Mouse (Mus musculus) splenic B cell, adult 2 months (primary cell): ENCODE data around the gene Slc22a14.

Experiments
- DNase-seq: peaks from one replicate; pipeline ENCODE4 v3.0.0-alpha.2; 2011; ENCODE audit warnings: low read depth, low spot score
- H3K27me3 ChIP-seq: 2 replicates; pipeline ENCODE4 v1.6.1; 2012; ENCODE audit warnings: mild to moderate bottlenecking, low read length, moderate library complexity, mixed read lengths; ENCODE audit not compliant: control insufficient read depth, poor library complexity, insufficient read depth, severe bottlenecking
- H3K36me3 ChIP-seq: 2 replicates; pipeline ENCODE4 v1.6.1; 2012; ENCODE audit warnings: mild to moderate bottlenecking, low read length, moderate library complexity, mixed read lengths; ENCODE audit not compliant: control insufficient read depth, poor library complexity, insufficient read depth, severe bottlenecking

Slc22a14 gene

DNA sequence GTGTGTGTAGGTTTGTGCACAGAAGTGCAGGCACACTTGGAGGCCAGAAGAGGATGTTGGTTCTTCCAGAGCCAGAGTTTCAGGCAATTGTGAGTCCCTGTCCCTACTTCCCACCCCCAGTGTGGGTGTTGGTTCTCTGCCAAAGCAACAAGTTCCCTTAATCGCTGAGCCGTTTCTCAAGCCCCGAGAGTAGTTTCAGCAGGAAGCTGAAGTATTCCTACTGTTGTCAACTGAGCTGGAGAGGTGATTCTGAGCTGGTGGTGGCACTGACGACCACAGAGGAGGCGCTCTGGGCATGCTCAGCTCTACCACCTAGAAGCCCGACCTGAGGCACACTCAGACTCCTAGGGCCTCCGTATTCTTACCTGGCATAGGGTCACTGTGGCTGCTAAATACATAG is at the start of gene Slc22a14:
Slc22a14 (minus strand) TSS at position 270 of the 400 bp plus-strand sequence.
- no peak for DNase-seq
- Histone ChIP-seq H3K27me3 (no peaks in the 10 kb centered on the region), H3K36me3 (no peaks in the 10 kb centered on the region)

DNA sequence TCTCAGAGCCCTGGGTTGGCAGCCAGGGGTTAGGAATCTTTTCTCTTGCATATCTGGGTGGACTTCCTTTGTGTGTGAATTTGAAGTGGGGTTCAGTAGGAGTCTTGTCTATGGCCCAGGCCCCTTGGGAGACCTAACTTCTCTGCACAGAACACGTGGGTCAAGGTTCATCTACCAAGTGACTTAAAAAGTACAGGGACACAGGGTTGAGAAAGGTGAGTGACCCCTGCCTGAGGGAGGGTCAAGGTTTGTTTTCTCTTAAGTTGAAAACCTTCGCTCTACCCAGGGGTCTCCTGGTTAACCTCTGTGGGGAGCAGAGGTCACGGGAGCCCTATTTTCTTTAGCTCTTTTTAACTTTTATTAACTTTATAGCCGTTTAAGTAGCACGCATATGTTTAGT is 44.5 kb upstream of the Slc22a14 start:
- no peak for DNase-seq
- Histone ChIP-seq H3K36me3 (no peaks in the 10 kb centered on the region), H3K27me3 (no peaks in the 10 kb centered on the region)

DNA sequence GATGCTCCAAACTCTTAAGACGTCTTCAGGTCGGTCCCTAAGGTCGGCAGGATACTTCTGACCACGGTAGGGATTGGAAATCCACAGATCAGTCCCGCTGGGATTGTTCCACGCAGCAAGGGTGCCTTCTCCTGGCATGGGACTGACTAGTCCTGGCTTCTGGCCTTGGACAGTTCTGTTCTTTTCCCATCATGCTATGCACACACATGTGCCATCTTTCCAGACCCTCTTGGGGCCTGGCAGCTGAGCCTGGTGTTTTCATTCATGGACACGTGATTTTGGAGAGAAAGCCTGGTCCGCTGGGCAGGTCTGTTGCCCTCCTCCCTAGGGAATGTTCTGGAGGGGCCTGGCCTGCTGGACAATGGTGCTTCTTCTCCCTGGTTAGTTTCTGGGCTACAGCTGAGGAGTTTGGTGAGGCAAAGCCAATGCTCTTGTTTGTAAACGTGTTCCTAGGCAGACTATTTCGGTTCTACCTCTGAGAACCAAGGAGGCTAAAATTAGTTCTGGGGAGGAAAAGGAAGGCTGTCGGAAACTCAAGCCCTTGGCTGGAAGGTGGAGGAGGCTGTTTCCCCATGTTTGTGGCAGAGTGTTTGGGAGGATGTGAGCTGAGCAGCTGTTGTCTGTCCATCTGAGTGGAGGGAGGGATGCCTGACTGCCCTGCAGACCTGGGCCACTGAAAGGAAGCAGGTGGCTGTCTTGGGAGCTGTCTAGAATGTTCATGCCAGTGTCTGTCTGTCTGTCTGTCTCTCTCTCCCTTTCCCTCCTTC is 43.7 kb upstream of the Slc22a14 start:
- Histone ChIP-seq H3K36me3 (no peaks in the 10 kb centered on the region), H3K27me3 (no peaks in the 10 kb centered on the region)
- DNase-seq, result no peak

DNA sequence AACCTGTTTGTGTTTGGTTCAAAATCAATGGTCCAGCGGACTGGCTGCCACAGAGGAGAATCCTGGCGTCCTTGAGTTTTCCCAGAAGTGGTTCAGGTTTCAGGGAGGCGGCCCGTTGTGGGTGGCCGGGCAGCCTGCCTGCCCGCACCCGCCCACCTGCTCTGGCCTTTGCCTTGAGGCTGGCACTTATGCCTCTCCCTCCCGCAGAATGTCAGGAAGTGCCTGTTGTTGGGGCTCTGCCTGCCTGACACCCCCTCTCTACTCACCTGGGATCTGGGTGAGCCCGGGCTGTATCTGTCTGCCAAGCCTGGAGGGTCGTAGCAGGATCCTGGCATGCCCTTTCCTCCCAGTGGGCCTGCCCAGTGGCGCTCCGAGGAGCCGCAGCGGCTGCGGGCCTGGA is 42.5 kb upstream of the Slc22a14 start:
- Histone ChIP-seq H3K27me3 (no peaks in the 10 kb centered on the region), H3K36me3 (no peaks in the 10 kb centered on the region)
- no peak for DNase-seq

DNA sequence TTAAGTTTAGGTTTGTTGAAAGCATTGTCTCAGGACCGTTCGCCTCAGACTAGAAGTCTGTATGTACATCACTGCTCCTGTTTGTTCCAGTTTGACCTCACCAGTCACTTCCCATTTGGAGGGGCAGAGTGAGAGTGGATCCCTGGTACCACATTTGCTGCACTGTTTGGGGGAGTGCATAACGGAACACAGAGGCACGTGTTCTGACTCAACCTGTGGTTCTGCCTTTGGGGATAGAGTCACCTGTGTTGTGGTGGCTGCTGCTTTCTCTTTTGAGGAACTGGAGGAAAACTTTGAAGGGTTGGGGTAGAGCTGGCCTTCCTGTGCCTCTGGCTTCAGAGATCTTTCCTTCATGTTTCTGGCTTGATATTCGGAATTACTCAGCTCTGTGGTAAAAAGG is 38.7 kb upstream of the Slc22a14 start:
- peak; percentile 11 for DNase-seq
- H3K27me3 ChIP-seq, result no peaks in the 10 kb centered on the region

DNA sequence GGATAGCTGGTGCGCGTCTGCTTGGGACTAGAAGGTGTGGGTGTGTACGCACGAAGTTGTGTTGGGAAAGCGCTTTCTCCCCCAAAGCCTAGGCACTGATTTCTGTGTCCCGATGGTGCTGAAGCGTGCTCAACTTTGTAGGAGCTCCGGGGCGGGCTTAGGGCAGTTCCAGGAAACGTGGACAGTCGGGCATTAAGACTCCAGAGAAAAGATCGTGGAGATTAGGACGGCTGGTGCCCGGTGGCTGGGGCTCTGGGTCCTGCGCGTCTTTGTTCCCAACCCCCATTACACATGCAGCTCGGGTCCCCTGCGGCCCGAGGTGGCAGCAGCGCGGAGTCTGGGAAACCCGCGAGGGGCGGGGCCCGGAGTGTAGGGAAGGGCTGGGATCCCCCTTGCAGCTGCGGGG is 37.9 kb upstream of the Slc22a14 start:
- no peaks in the 10 kb centered on the region for H3K36me3 ChIP-seq
- no peaks in the 10 kb centered on the region for H3K27me3 ChIP-seq
- DNase-seq, result no peak

More for the DNA sequence above, 38.7 kb upstream of the Slc22a14 start:
- H3K36me3 ChIP-seq, result no peaks in the 10 kb centered on the region

DNA sequence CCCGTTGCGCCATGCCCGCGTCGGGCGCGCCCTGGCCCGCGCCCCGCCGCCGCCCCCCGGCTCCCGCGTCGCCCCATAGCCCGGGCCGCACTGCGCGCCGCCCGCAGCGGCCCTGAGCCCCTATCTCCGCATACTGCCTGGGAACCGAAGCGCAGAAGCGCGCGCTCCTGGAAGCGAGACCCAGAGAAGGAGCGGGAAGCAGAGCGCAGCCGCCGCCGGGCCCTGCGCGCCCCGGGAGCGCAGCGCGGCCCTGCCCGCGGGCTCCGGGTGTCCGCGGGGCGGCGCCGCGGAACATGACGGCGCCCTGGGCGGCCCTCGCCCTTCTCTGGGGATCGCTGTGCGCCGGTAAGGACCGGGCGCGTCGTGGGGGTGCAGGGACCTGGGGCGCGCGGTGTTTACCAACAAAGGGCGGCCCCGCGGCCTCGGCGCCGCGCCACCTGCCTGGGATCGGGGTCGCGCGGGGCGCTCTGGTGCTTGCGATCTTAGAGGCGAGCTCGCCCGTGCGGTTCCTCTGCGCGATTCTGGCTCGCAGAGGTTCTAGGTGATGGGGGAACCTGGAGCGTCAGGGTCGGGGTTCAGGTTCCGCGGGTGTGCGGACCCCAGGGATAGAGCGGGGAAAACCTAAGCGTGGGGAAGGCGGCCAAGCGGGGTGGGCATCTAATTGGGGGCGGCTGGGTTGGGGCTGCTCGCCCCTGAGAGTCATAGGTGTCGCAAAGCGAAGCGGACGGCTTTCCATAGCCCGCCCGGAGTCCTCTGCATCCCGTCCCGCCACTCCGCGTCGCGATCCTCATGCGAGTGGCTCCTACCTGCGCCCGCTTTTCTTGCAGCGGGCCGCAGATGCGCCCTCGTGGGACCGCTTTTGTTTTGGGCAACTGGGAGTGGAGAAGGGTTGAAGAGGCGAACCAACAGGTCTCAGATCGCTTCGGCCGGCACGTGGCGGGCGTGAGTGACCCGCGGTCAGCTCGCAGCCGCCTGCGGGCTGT is 37.2 kb upstream of the Slc22a14 start:
- H3K27me3 ChIP-seq, result no peaks in the 10 kb centered on the region
- peak; percentile 5 for DNase-seq
- H3K36me3 ChIP-seq, result no peaks in the 10 kb centered on the region

DNA sequence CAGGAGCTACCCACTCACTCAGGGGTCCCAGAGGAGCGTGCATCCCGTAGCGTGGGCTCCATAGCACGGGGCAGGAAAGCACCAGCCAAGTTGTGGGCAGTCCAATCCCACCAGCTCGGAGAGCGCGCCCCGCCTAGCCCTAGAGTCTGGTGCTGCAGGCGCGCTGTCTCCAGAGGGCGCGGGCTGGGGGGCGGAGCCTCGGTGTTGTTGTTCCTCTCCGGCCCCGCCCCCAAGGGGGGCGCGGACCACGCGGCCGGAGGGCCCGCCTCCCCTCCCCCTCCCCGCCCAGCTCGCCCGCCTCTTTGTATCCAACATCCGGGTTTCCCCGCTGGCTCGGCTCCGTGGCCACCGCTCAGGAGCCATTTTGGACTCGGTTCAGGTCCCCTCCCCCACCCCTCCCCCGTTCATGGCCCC is 36.5 kb upstream of the Slc22a14 start, which contains the start of gene Acvr2b:
Acvr2b (plus strand) TSS at position 318 of the 414 bp plus-strand sequence.
- Histone ChIP-seq H3K36me3 (no peaks in the 10 kb centered on the region), H3K27me3 (no peaks in the 10 kb centered on the region)
- peak; percentile 56 for DNase-seq

DNA sequence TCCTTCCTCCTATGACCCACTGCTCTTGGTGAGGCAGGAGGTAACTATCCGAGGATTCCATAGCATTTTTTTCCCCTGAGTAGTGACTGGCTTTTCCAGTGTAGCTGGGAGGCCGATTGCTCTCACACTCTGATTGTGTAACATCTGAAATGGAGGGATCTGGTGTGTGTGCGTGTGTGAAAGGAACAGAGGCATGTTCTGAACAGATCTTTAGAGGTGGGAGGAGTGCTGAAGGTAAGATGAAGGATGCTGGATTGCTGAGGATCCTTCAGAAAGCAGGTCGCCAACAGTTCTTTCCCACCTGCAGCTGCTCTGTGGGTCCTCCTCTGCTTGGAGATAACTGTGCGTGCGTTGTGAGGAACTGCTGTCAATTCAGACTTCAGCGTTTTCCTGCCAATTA is 36.0 kb upstream of the Slc22a14 start:
- no peak for DNase-seq
- Histone ChIP-seq H3K36me3 (no peaks in the 10 kb centered on the region), H3K27me3 (no peaks in the 10 kb centered on the region)

DNA sequence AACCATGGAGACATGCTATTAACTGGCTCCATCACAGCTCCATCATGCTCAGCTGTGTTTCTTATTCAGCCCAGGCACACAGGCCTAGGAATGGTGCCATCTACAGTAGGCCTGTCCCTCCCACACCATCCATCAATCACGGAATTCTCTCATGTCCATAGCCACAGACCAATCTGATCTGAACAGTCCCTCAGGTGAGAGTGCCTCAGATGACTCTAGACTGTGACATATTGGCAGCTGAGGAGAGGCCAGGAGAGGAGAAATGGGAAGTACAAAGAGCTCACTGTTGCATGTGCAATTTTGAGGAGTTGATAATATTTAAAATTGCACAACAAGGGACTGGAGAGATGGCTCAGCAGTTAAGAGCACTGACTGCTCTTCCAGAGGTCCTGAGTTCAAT is 29.5 kb upstream of the Slc22a14 start:
- Histone ChIP-seq H3K36me3 (no peaks in the 10 kb centered on the region), H3K27me3 (no peaks in the 10 kb centered on the region)
- DNase-seq, result no peak

DNA sequence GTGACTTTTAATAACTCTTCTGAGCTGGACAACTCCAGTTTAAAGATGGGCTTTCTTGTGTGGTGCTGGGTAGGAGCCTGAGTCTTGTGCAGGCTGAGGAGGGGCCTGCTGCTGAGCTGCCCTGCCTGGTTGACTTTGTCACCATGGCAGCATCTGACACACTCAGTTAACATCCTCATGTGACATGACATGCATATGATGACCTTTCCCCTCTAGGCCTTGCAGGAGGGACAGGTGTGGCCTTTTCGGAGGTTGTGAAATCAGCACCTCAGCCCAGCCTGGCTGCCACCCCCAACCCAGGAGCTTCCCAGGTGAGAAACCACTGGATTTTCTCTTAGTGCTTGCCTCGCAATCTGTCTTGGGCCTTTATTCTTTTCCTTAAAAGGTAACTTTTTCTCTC is 24.9 kb upstream of the Slc22a14 start:
- H3K27me3 ChIP-seq, result no peaks in the 10 kb centered on the region
- H3K36me3 ChIP-seq, result no peaks in the 10 kb centered on the region
- DNase-seq, result no peak

DNA sequence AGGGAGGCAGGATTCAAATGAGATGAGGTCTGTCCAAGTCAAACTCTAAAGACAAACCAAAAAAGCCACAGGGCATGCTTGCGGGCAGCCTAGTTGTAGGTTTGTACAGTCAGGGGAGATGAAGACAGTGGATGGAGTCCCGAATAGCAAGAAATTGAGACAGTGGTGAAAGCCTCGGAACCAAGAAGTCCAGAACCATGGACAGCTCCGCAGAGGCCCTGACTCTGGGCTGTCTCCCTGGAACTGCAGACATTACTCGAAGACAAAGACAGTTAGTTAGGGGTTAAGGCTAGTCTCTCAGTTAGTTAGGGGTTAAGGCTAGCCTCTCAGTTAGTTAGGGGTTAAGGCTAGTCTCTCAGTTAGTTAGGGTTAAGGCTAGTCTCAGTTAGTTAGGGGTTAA is 23.6 kb upstream of the Slc22a14 start:
- DNase-seq, result peak; percentile 8
- Histone ChIP-seq H3K36me3 (no peaks in the 10 kb centered on the region), H3K27me3 (no peaks in the 10 kb centered on the region)

DNA sequence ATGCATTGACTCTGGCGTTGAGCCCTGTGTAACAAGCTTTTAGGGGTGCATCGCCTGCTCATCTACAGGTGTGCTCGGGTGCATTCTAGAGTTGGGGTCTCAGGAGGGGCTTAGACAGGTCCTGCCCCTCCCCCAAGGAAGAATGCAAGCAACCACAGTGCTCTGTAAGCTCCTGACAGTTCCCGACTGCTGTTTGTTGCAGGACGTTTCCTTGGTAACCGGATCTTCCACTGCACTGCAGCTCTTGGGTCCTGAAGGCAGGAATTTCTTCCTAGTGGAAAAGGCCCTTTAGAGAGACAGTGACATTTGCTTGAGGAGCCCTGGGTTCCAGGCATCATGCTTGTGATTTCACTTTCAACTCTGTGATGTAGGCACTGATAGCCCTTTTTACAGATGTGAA is 17.2 kb upstream of the Slc22a14 start:
- H3K36me3 ChIP-seq, result no peaks in the 10 kb centered on the region
- DNase-seq, result no peak
- no peaks in the 10 kb centered on the region for H3K27me3 ChIP-seq

DNA sequence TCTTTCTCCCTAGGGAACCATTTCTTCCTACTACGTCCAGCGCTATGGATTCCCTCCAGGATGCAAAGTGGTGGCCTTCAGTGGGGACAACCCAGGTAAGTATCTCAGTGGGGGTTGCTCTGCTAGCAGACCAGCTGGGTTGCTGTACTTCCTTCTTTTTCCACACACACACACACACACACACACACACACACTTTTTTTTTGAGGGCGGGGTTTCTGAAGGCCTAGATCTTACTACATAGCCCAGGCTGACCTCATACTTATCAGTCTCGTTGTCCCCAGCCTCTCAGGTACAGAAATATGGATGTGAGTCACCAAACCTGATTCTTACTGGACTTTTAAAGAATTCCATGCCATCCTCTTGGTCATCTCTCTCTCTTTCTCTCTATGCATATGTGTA is 12.9 kb upstream of the Slc22a14 start:
- no peaks in the 10 kb centered on the region for H3K36me3 ChIP-seq
- no peak for DNase-seq

DNA sequence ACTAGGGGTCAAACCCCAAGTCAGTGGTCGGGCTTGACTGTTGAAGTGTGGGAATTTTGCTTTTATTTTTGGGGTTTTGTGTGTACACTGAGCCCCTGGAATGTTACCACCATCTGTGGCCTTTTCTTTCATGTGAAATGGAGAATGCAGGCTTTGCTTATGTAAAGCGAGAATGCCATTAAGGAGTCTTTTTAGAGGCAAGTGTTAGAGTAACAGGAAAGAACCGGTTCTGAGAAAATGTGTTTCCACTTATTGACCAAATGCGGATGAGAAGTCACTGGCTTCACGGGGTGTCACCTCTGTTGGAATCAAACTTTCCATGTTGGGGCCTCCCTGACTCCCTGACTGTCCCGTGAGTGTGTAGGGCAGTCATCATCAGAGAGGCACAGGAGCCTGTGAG is 10.2 kb upstream of the Slc22a14 start:
- H3K36me3 ChIP-seq, result no peaks in the 10 kb centered on the region
- no peaks in the 10 kb centered on the region for H3K27me3 ChIP-seq
- no peak for DNase-seq

More for the DNA sequence above, 12.9 kb upstream of the Slc22a14 start:
- H3K27me3 ChIP-seq, result no peaks in the 10 kb centered on the region
